Mouse (Mus musculus) gastrocnemius, postnatal 4 days (tissue): ENCODE data around the gene Tbc1d1. TPM values are rescaled to one million over a fixed set of nuclear protein-coding genes. Genes with fewer than 3 reads are reported as not detected.

Source experiments
- DNase-seq, 2 experiments: peaks; one replicate each; pipeline ENCODE4 v3.0.0; 2021 to 2022; ENCODE audit warnings: low spot score in 2 of 2, mixed read lengths in 2 of 2
- long read RNA-seq, 2 experiments: library from polyadenylated mRNA; stranded (forward); transcript quantifications; one replicate each; pipeline ENCODE4 v2.0.0; 2021
- total RNA-seq, 2 experiments: library from RNA; stranded (reverse); gene quantifications; 2 replicates each; pipeline ENCODE4 v1.2.3; 2021

Tbc1d1 gene
- 10 to 100 TPM; 22.9 to 28.7 TPM for total RNA-seq
- long read RNA-seq, experiment 1, full-length matches to known transcripts = 20 of 37 reads
- long read RNA-seq, experiment 1, partial matches to known transcripts = 10 of 37 reads
- long read RNA-seq, experiment 1, other reads (novel, unspliced or antisense) = 7 of 37 reads
- long read RNA-seq, experiment 2, full-length matches to known transcripts = 27 of 53 reads
- long read RNA-seq, experiment 2, partial matches to known transcripts = 13 of 53 reads
- long read RNA-seq, experiment 2, other reads (novel, unspliced or antisense) = 13 of 53 reads

GRCm38 (mm10) chr5:64155861-64156550, at the start of gene Tbc1d1:
Tbc1d1 (plus strand) TSS chr5:64156305.
- DNase-seq = peak in 1 of 2 experiments; percentile 31

GRCm38 (mm10) chr5:64107596-64108289, 48.4 kb upstream of the Tbc1d1 start:
- no peak for DNase-seq

GRCm38 (mm10) chr5:64109217-64109616, 46.9 kb upstream of the Tbc1d1 start:
- DNase-seq = no peak

- DNase-seq = no peak
Observed at GRCm38 (mm10) chr5:64112360-64112759, 43.7 kb upstream of the Tbc1d1 start.

- DNase-seq = no peak
Observed at GRCm38 (mm10) chr5:64114210-64114609, 41.9 kb upstream of the Tbc1d1 start.

- no peak for DNase-seq
Observed at GRCm38 (mm10) chr5:64117191-64117590, 38.9 kb upstream of the Tbc1d1 start.

GRCm38 (mm10) chr5:64125783-64126182, 30.3 kb upstream of the Tbc1d1 start:
- DNase-seq = no peak

GRCm38 (mm10) chr5:64131550-64131949, 24.6 kb upstream of the Tbc1d1 start:
- no peak for DNase-seq

- no peak for DNase-seq
Observed at GRCm38 (mm10) chr5:64133901-64134300, 22.2 kb upstream of the Tbc1d1 start.

- no peak for DNase-seq
Observed at GRCm38 (mm10) chr5:64136325-64136724, 19.8 kb upstream of the Tbc1d1 start.

- DNase-seq = no peak
Observed at GRCm38 (mm10) chr5:64140202-64140601, 15.9 kb upstream of the Tbc1d1 start.

GRCm38 (mm10) chr5:64144315-64144714, 11.8 kb upstream of the Tbc1d1 start:
- no peak for DNase-seq

GRCm38 (mm10) chr5:64146384-64147005, 9.6 kb upstream of the Tbc1d1 start:
- DNase-seq = no peak

GRCm38 (mm10) chr5:64149184-64150127, 6.6 kb upstream of the Tbc1d1 start:
- no peak for DNase-seq

GRCm38 (mm10) chr5:64153319-64153718, 2.8 kb upstream of the Tbc1d1 start:
- no peak for DNase-seq

- no peak for DNase-seq
Observed at GRCm38 (mm10) chr5:64156579-64156978, 474 bp downstream of the Tbc1d1 start.

GRCm38 (mm10) chr5:64157926-64158325, 1.8 kb downstream of the Tbc1d1 start:
- DNase-seq = no peak

- no peak for DNase-seq
Observed at GRCm38 (mm10) chr5:64158501-64158900, 2.4 kb downstream of the Tbc1d1 start.

- DNase-seq = no peak
Observed at GRCm38 (mm10) chr5:64159065-64159780, 3.1 kb downstream of the Tbc1d1 start.
